Comparison of ENCODE assay signal across 17 mouse cellular contexts in the genomic region with DNA sequence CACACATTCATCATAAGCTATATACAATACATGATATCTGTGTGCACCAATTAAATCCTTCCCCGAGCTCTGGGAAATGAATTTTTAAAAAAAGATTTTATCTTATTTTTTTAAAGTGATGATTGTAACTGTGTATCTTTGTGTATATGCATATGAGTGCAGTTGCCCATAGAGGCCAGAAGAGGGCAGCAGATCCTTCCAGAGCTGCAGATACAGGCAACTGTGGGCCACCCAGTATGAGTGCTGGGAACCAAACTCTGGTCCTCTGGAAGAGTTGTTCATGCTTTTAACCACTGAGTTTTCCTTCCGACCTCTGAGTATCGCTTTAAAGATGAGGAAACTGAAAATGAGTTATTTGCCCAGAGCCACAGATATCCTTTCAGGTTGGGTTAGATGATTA. TPM values are rescaled to one million over a fixed set of nuclear protein-coding genes. Genes with fewer than 3 reads are reported as not detected.
DNase-seq lines count a peak whose midpoint lies in the region; ATAC-seq and TF ChIP-seq lines count a peak whose summit lies in the region.
"Had no signal": no experiment of that assay in that cellular context is flagged by ENCODE, and none has a peak within 500 bp of the region (broad histone marks: within the 10 kb centered on the region; RNA-seq: fewer than 3 reads in every experiment).

No protein-coding gene starts in this region.

- no peak for TF ChIP-seq EP300 in heart, postnatal 0 days (IDR thresholded peaks at IDR 0.05; ENCODE audit: low read depth)

- H3K36me3 ChIP-seq in heart, postnatal 0 days (replicated peaks; ENCODE audit: control insufficient read depth, insufficient read depth, low read length), result no peaks in the 10 kb centered on the region
- no peaks in the 10 kb centered on the region for H3K36me3 ChIP-seq in lung, embryonic 14.5 days (ENCODE audit: insufficient read depth)
- H3K36me3 ChIP-seq in ES-E14 (ENCODE audit: control insufficient read depth, insufficient read depth, low read length, poor library complexity, severe bottlenecking), result no peaks in the 10 kb centered on the region
- H3K36me3 ChIP-seq in small intestine, adult 2 months (ENCODE audit: control insufficient read depth, insufficient read depth, low read length), result no peaks in the 10 kb centered on the region
- H3K36me3 ChIP-seq in forebrain, embryonic 15.5 days, result no peaks in the 10 kb centered on the region
- H3K36me3 ChIP-seq: embryonic facial prominence, embryonic 13.5 days; forebrain, embryonic 10.5 days; heart, embryonic 15.5 days; hindbrain, embryonic 12.5 days; limb, embryonic 13.5 days had no signal

- H3K4me3 ChIP-seq in heart, postnatal 0 days (ENCODE audit: low read depth, low read length), result no peak overlapping the region
- H3K4me3 ChIP-seq in lung, embryonic 14.5 days (ENCODE audit: low read depth, low read length), result no peak overlapping the region
- H3K4me3 ChIP-seq in ES-E14 (ENCODE audit: insufficient read depth in 1 of 2, low read depth in 1 of 2, low read length in 2 of 2, poor library complexity in 1 of 2, severe bottlenecking in 1 of 2), result no peak overlapping the region
- H3K4me3 ChIP-seq in small intestine, adult 2 months (ENCODE audit: low read depth, low read length), result no peak overlapping the region
- no peak overlapping the region for H3K4me3 ChIP-seq in forebrain, embryonic 15.5 days
- H3K4me3 ChIP-seq: embryonic facial prominence, embryonic 13.5 days; forebrain, embryonic 10.5 days; heart, embryonic 15.5 days; hindbrain, embryonic 12.5 days; limb, embryonic 13.5 days had no signal

- TF ChIP-seq POLR2A in small intestine, adult 2 months (IDR thresholded peaks at IDR 0.05; ENCODE audit: low read depth, low read length), result no peak

- peak; percentile 19; the same call in 1 of the 2 replicates for TF ChIP-seq CTCF in heart, postnatal 0 days (IDR thresholded peaks at IDR 0.05; ENCODE audit: low read depth)
- TF ChIP-seq CTCF in lung, embryonic 14.5 days (IDR thresholded peaks at IDR 0.05; ENCODE audit: low read depth), result peak; percentile 38
- 0 out of 2 replicates have a peak, but pooled peaks have one; percentile 12 for TF ChIP-seq CTCF in small intestine, adult 2 months (IDR thresholded peaks at IDR 0.05; ENCODE audit: extremely low read depth, insufficient read length, insufficient replicate concordance, low read depth, low read length)

- DNase-seq in heart, postnatal 0 days (ENCODE audit: low spot score), result no peak
- no peak for DNase-seq in heart, postnatal 4 days
- DNase-seq in lung, embryonic 14.5 days, result no peak
- no peak for DNase-seq in lung, postnatal 10 days
- no peak for DNase-seq in ES-E14 (ENCODE audit: low read depth, low spot score)
- DNase-seq in urinary bladder, adult 2 months (ENCODE audit: low spot score), result no peak
- DNase-seq: adrenal gland, adult 2 months; cerebellum, adult 2 months; kidney, adult 8-10 months; thymus, postnatal 4 days had no signal

- H3K4me2 ChIP-seq in heart, postnatal 0 days (ENCODE audit: low read depth, low read length), result no peak overlapping the region
- H3K4me2 ChIP-seq in lung, embryonic 14.5 days, result no peak overlapping the region
- H3K4me2 ChIP-seq in forebrain, embryonic 15.5 days (replicated peaks), result no peak overlapping the region
- H3K4me2 ChIP-seq: embryonic facial prominence, embryonic 13.5 days; heart, embryonic 15.5 days; hindbrain, embryonic 12.5 days; limb, embryonic 13.5 days had no signal

- no peaks in the 10 kb centered on the region for H3K27me3 ChIP-seq in heart, postnatal 0 days (ENCODE audit: control insufficient read depth, insufficient read depth, low read length)
- no peaks in the 10 kb centered on the region for H3K27me3 ChIP-seq in lung, embryonic 14.5 days (ENCODE audit: insufficient read depth, low read length)
- H3K27me3 ChIP-seq in small intestine, adult 2 months (ENCODE audit: control insufficient read depth, insufficient read depth, low read length), result no peaks in the 10 kb centered on the region
- no peaks in the 10 kb centered on the region for H3K27me3 ChIP-seq in forebrain, embryonic 15.5 days
- H3K27me3 ChIP-seq: embryonic facial prominence, embryonic 13.5 days; heart, embryonic 15.5 days; hindbrain, embryonic 12.5 days; limb, embryonic 13.5 days had no signal

- in situ Hi-C loops in ES-E14 (cut with MboI; ENCODE audit: low sequenced_read_pairs in 2 of 2, unreplicated experiment in 2 of 2), result no loop called here

- WGBS in heart, postnatal 0 days, result 95% methylated on average over 3 of the region's 3 CpGs
- 89% methylated on average over 3 of the region's 3 CpGs for WGBS in lung, embryonic 14.5 days
- 96% methylated on average over 3 of the region's 3 CpGs for WGBS in small intestine, adult 2 months
- over 99% methylated on average over 3 of the region's 3 CpGs for WGBS in forebrain, embryonic 15.5 days

- peaks cover 11% of the 10 kb centered on the region for H3K4me1 ChIP-seq in heart, postnatal 0 days (ENCODE audit: control insufficient read depth, insufficient read depth)
- H3K4me1 ChIP-seq in lung, embryonic 14.5 days (ENCODE audit: insufficient read depth), result no peaks in the 10 kb centered on the region
- no peaks in the 10 kb centered on the region for H3K4me1 ChIP-seq in ES-E14 (ENCODE audit: control insufficient read depth in 2 of 2, insufficient read depth in 2 of 2, low read length in 2 of 2, poor library complexity in 1 of 2)
- peaks cover 3% of the 10 kb centered on the region; the same call in 1 of the 2 replicates for H3K4me1 ChIP-seq in small intestine, adult 2 months (ENCODE audit: control insufficient read depth, insufficient read depth, insufficient read length, low read length)
- H3K4me1 ChIP-seq in forebrain, embryonic 15.5 days, result no peaks in the 10 kb centered on the region
- H3K4me1 ChIP-seq: forebrain, embryonic 10.5 days had no signal

- no peak overlapping the region for H3K9ac ChIP-seq in heart, postnatal 0 days (replicated peaks; ENCODE audit: low read depth, low read length)
- no peak overlapping the region for H3K9ac ChIP-seq in lung, embryonic 14.5 days
- H3K9ac ChIP-seq in ES-E14 (ENCODE audit: insufficient read depth, low read depth, low read length, poor library complexity, severe bottlenecking), result no peak overlapping the region
- no peak overlapping the region for H3K9ac ChIP-seq in forebrain, embryonic 15.5 days (replicated peaks)
- H3K9ac ChIP-seq: embryonic facial prominence, embryonic 13.5 days; heart, embryonic 15.5 days; hindbrain, embryonic 12.5 days; limb, embryonic 13.5 days had no signal

- peaks cover 3% of the 10 kb centered on the region; the same call in 1 of the 2 replicates for H3K9me3 ChIP-seq in heart, postnatal 0 days (replicated peaks; ENCODE audit: control insufficient read depth, low read length)
- H3K9me3 ChIP-seq in lung, embryonic 14.5 days (ENCODE audit: low read depth, low read length), result peaks cover 3% of the 10 kb centered on the region; the same call in 1 of the 2 replicates
- no peaks in the 10 kb centered on the region for H3K9me3 ChIP-seq in ES-E14 (ENCODE audit: control insufficient read depth, insufficient read depth, low read depth, low read length)
- H3K9me3 ChIP-seq in forebrain, embryonic 15.5 days, result no peaks in the 10 kb centered on the region

- H3K27ac ChIP-seq in heart, postnatal 0 days (ENCODE audit: low read depth), result no peak overlapping the region
- H3K27ac ChIP-seq in lung, embryonic 14.5 days (ENCODE audit: low read depth), result no peak overlapping the region
- H3K27ac ChIP-seq in ES-E14 (ENCODE audit: insufficient read depth, low read depth, low read length, poor library complexity, severe bottlenecking), result no peak overlapping the region
- H3K27ac ChIP-seq in small intestine, adult 2 months (ENCODE audit: insufficient read depth, low read depth, low read length), result no peak overlapping the region
- H3K27ac ChIP-seq in forebrain, embryonic 15.5 days (replicated peaks), result no peak overlapping the region
- H3K27ac ChIP-seq: embryonic facial prominence, embryonic 13.5 days; forebrain, embryonic 10.5 days; hindbrain, embryonic 12.5 days; limb, embryonic 13.5 days had no signal

- ATAC-seq in heart, postnatal 0 days (ENCODE audit: insufficient read depth, low read depth), result no peak
- ATAC-seq in lung, embryonic 14.5 days (ENCODE audit: insufficient read depth), result no peak
- ATAC-seq in forebrain, embryonic 15.5 days (replicated peaks), result no peak

TF ChIP-seq in ES-E14, 5 proteins besides CTCF, POLR2A, EP300 and RAD21:
- TF ChIP-seq MAFK (IDR thresholded peaks at IDR 0.05; ENCODE audit: insufficient read depth, low read depth, low read length), result no peak
- TF ChIP-seq CHD2 (IDR thresholded peaks at IDR 0.05; ENCODE audit: low read depth, low read length), result no peak
- TF ChIP-seq HCFC1 (IDR thresholded peaks at IDR 0.05; ENCODE audit: borderline replicate concordance, insufficient read depth, low read length), result no peak
- peak; percentile 28; the same call in 1 of the 2 replicates for TF ChIP-seq ZC3H11A (IDR thresholded peaks at IDR 0.05; ENCODE audit: borderline replicate concordance, low read depth, low read length)

RNA-seq across cellular contexts. Expression of a gene that starts 53.8 kb away (rescaled TPM):
- 12.5 and 15.0 TPM in 2 replicates for total RNA-seq in heart, postnatal 0 days (2014; rRNA removed; ENCODE audit: low replicate concordance)
- polyA plus RNA-seq in heart, postnatal 0 days (2015; fragmentation: Nextera tagmentation; extraction: Ambion mirVana), result 10.9 and 12.3 TPM in 2 replicates
- 10 to 100 TPM; 17.3 to 19.1 TPM for total RNA-seq in heart, postnatal 4 days (2021)
- 7.9 and 9.3 TPM in 2 replicates for polyA plus RNA-seq in lung, embryonic 14.5 days (2014; fragmentation: Nextera tagmentation; extraction: Ambion mirVana)
- total RNA-seq in ES-E14 (2012; rRNA removed), result 0.32 and 0.36 TPM in 2 replicates
- polyA plus RNA-seq in small intestine, adult 2 months (2012; rRNA removed), result 0.42 and 0.65 TPM in 2 replicates
- polyA plus RNA-seq in urinary bladder, adult 2 months (2012; rRNA removed), result 2.8 and 2.9 TPM in 2 replicates
- 0.51 and 0.59 TPM in 2 replicates for polyA plus RNA-seq in forebrain, embryonic 15.5 days (2015; fragmentation: Nextera tagmentation; extraction: Ambion mirVana)

RNA-seq across cellular contexts. Expression of a gene that starts 55.2 kb away (rescaled TPM):
- 5.2 and 7.5 TPM in 2 replicates for total RNA-seq in heart, postnatal 0 days (2014; rRNA removed; ENCODE audit: low replicate concordance)
- 2.2 and 2.4 TPM in 2 replicates for polyA plus RNA-seq in heart, postnatal 0 days (2015; fragmentation: Nextera tagmentation; extraction: Ambion mirVana)
- 1 to 10 TPM; 6.6 to 6.8 TPM for total RNA-seq in heart, postnatal 4 days (2021)
- polyA plus RNA-seq in lung, embryonic 14.5 days (2014; fragmentation: Nextera tagmentation; extraction: Ambion mirVana), result 14.6 and 14.8 TPM in 2 replicates
- 78.8 and 84.0 TPM in 2 replicates for total RNA-seq in ES-E14 (2012; rRNA removed)
- polyA plus RNA-seq in small intestine, adult 2 months (2012; rRNA removed), result 0.95 and 2.3 TPM in 2 replicates
- polyA plus RNA-seq in urinary bladder, adult 2 months (2012; rRNA removed), result 0.44 and 0.65 TPM in 2 replicates
- polyA plus RNA-seq in forebrain, embryonic 15.5 days (2015; fragmentation: Nextera tagmentation; extraction: Ambion mirVana), result 5.7 and 6.1 TPM in 2 replicates
